Mouse (Mus musculus): ENCODE results near the gene Atp5d. TPM values are rescaled to one million over a fixed set of nuclear protein-coding genes. Genes with fewer than 3 reads are reported as not detected.

Gene Atp5d
- polyA plus RNA-seq, 1 experiment from 2014 or later = 854 TPM

DNA sequence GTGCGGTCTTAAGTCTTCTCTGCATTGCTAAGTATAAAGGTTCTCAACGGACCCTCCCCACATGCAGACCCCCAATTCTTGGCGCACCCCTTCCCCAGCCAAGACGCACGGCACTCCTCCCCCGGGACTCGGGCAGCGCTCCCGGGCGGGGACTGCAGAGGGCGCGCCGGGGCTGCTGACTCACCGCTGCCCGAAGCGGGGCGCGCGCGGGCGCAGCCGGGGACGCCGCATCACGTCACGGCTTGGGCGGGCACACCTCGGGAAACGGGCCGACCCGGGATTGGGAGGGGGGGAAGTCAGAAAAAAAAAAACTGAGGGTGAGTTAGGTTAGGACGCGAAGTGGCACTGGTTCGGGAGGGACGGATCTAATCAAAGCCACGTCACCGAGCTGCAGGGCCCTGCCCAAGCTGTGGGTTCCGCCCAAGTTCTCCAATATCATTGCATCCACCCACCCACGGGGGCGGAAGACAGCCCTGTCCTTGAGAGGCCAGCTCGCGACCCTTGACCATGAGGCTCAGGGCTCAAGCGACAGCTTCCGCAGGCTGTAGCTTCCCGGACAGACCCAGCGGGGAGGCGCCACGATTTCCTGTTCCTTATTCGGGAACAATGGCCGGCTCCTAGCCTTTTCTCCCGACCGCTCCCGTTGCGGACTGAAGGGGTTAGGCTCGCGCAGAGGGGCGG is 10.3 kb downstream of the Atp5d start:
- peak; percentile 54 for ATAC-seq
- Histone ChIP-seq H3K36me3 (ENCODE audit: control insufficient read depth, insufficient read depth, low read length) (peaks cover 23% of the 10 kb centered on the region), H3K9ac (ENCODE audit: low read depth, low read length) (peak overlapping the region; percentile 87), H3K27me3 (replicated peaks; ENCODE audit: control insufficient read depth, insufficient read depth, low read length) (no peaks in the 10 kb centered on the region), H3K4me3 (ENCODE audit: low read length) (peak overlapping the region; percentile 96), H3K4me1 (ENCODE audit: control insufficient read depth, insufficient read depth, low read length) (peaks cover 62% of the 10 kb centered on the region), H3K4me2 (ENCODE audit: low read depth, low read length) (peak overlapping the region; percentile 56), H3K9me3 (ENCODE audit: control insufficient read depth, low read length) (no peaks in the 10 kb centered on the region), H3K27ac (ENCODE audit: low read length) (peak overlapping the region; percentile 100)
- WGBS = under 1% methylated on average over 56 of the region's 57 CpGs

- H3K9me3 ChIP-seq (ENCODE audit: control insufficient read depth, low read length) = no peaks in the 10 kb centered on the region
- ATAC-seq = peak; percentile 72
- peak overlapping the region; percentile 98 for H3K9ac ChIP-seq (ENCODE audit: low read depth, low read length)
- H3K27ac ChIP-seq (ENCODE audit: low read length) = peak overlapping the region; percentile 100
- peak overlapping the region; percentile 83 for H3K4me2 ChIP-seq (ENCODE audit: low read depth, low read length)
- H3K36me3 ChIP-seq (ENCODE audit: control insufficient read depth, insufficient read depth, low read length) = peaks cover 26% of the 10 kb centered on the region
- H3K4me1 ChIP-seq (ENCODE audit: control insufficient read depth, insufficient read depth, low read length) = peaks cover 64% of the 10 kb centered on the region
- H3K4me3 ChIP-seq (ENCODE audit: low read length) = peak overlapping the region; percentile 96
- WGBS = under 1% methylated on average over 88 of the region's 88 CpGs
- no peaks in the 10 kb centered on the region for H3K27me3 ChIP-seq (replicated peaks; ENCODE audit: control insufficient read depth, insufficient read depth, low read length)
These were observed 11.1 kb downstream of the Atp5d start for GRCm38 (mm10) chr10:80149291-80150225.

- Histone ChIP-seq H3K4me3 (ENCODE audit: low read length) (peak overlapping the region; percentile 96), H3K4me2 (ENCODE audit: low read depth, low read length) (peak overlapping the region; percentile 83), H3K9me3 (ENCODE audit: control insufficient read depth, low read length) (no peaks in the 10 kb centered on the region), H3K4me1 (ENCODE audit: control insufficient read depth, insufficient read depth, low read length) (peaks cover 66% of the 10 kb centered on the region), H3K9ac (ENCODE audit: low read depth, low read length) (peak overlapping the region; percentile 98), H3K27me3 (replicated peaks; ENCODE audit: control insufficient read depth, insufficient read depth, low read length) (no peaks in the 10 kb centered on the region), H3K27ac (ENCODE audit: low read length) (peak overlapping the region; percentile 99), H3K36me3 (ENCODE audit: control insufficient read depth, insufficient read depth, low read length) (peaks cover 30% of the 10 kb centered on the region)
- WGBS = under 1% methylated on average over 52 of the region's 71 CpGs
- ATAC-seq = no peak
These were observed 12.1 kb downstream of the Atp5d start for GRCm38 (mm10) chr10:80150226-80151210.

DNA sequence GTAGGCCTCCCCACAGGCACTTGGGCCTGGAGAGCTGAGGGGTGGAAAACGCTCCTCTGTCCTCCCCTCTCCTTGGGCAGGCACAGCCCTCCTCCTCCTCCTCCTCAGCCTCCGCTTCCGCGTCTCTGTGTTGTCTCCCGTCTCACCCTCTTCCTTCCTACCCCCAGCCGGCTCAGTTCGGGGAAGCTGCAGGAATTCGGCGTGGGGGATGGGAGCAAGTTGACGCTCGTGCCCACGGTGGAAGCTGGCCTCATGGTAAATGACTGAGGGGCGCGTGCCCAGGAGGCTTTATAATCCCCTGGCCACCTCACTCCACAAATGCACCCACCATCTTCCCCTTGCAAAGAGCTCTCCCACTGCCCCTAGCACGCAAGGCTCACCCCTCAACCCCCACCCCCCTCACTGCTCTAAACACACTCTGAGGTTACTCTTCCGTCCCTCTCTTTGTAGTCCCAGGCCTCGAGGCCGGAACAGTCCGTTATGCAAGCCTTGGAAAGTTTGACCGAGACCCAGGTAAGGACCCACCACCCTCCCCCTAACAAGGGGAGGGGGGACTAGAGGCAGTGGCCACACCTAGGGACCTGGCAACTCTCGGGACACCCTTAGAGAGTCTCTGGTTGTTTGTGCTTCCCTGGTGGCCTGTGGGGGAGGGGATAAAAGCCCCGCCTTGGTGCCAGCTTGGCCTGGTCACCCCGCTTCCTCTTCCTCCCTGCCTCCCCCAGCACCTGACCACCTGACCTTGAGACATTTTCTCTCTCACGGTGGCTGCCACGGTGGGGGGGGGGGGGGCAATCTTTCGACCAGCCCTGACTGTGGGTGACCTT is 13.0 kb downstream of the Atp5d start:
- Histone ChIP-seq H3K9ac (ENCODE audit: low read depth, low read length) (peak overlapping the region; percentile 98), H3K4me3 (ENCODE audit: low read length) (peak overlapping the region; percentile 96), H3K9me3 (ENCODE audit: control insufficient read depth, low read length) (no peaks in the 10 kb centered on the region), H3K4me1 (ENCODE audit: control insufficient read depth, insufficient read depth, low read length) (peaks cover 63% of the 10 kb centered on the region), H3K27me3 (replicated peaks; ENCODE audit: control insufficient read depth, insufficient read depth, low read length) (no peaks in the 10 kb centered on the region), H3K4me2 (ENCODE audit: low read depth, low read length) (peak overlapping the region; percentile 83), H3K27ac (ENCODE audit: low read length) (peak overlapping the region; percentile 99), H3K36me3 (ENCODE audit: control insufficient read depth, insufficient read depth, low read length) (peaks cover 27% of the 10 kb centered on the region)
- ATAC-seq = no peak
- under 1% methylated on average over 26 of the region's 26 CpGs for WGBS

DNA sequence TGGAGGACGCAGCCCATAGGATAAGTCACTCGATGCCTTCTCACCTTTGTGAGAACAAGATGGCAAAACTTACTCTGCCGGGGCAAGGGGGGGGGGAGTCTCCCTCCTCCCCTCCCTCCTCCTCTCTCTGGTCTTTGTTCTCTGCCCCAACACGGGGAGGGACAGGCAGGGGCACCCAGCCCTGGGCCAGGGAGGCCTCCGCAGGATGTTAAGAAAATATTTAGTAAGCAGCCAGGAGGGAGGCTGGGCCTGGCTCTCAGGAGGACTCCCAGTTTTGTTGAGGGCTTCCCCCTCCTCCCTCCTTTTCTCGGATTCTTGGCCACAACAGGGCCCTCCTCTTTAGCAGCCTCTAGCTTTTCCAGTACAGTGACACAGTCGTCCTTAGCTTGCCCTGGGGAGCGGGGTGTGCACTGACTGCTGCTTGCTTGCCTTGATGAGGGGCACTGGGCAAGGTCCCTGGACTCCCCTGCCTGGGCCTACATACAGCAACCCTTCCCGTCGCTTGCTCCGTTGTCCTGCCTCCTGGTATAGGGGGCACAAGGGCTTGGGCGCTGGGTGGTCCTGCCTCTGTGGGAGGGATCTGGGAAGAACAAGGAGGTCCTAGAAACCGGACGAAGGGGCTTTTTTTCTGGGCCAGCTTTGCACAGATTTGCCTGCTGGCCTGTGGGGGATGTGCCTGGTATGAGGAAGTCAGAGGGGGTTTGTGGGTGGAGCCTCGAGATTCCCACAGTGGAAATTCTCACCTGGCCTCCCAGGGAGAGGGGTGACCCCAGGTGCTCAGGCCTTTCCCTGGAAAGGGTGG is 13.8 kb downstream of the Atp5d start:
- peak overlapping the region; percentile 96 for H3K4me3 ChIP-seq (ENCODE audit: low read length)
- WGBS = 3% methylated on average over 15 of the region's 15 CpGs
- H3K27me3 ChIP-seq (replicated peaks; ENCODE audit: control insufficient read depth, insufficient read depth, low read length) = no peaks in the 10 kb centered on the region
- H3K4me1 ChIP-seq (ENCODE audit: control insufficient read depth, insufficient read depth, low read length) = peaks cover 63% of the 10 kb centered on the region
- H3K4me2 ChIP-seq (ENCODE audit: low read depth, low read length) = peak overlapping the region; percentile 83
- H3K9ac ChIP-seq (ENCODE audit: low read depth, low read length) = peak overlapping the region; percentile 98
- no peaks in the 10 kb centered on the region for H3K9me3 ChIP-seq (ENCODE audit: control insufficient read depth, low read length)
- peaks cover 30% of the 10 kb centered on the region for H3K36me3 ChIP-seq (ENCODE audit: control insufficient read depth, insufficient read depth, low read length)
- H3K27ac ChIP-seq (ENCODE audit: low read length) = peak overlapping the region; percentile 99
- no peak for ATAC-seq

DNA sequence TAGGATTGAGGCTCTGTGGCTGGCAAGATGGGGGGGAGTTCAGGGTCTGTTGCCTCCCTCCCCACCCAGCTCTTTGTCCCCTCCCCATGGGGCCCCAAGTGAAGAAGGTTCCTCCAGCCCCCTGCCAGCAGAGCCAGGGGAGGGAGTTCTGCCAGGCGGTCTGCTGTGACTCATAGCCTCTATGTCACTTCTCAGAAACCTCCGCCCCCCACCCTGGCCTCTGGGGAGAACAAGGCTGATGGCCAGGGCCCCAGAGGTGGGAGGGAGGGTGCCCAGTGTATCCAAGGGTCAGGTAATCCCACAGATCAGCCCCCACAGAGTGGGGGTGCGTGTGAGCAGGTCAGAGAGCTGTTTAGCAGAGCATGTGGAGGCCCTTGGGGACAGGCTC is 14.4 kb downstream of the Atp5d start:
- H3K9ac ChIP-seq (ENCODE audit: low read depth, low read length) = peak overlapping the region; percentile 98
- peak overlapping the region; percentile 96 for H3K4me3 ChIP-seq (ENCODE audit: low read length)
- H3K9me3 ChIP-seq (ENCODE audit: control insufficient read depth, low read length) = no peaks in the 10 kb centered on the region
- H3K4me1 ChIP-seq (ENCODE audit: control insufficient read depth, insufficient read depth, low read length) = peaks cover 61% of the 10 kb centered on the region
- ATAC-seq = no peak
- peak overlapping the region; percentile 83 for H3K4me2 ChIP-seq (ENCODE audit: low read depth, low read length)
- peak overlapping the region; percentile 99 for H3K27ac ChIP-seq (ENCODE audit: low read length)
- H3K36me3 ChIP-seq (ENCODE audit: control insufficient read depth, insufficient read depth, low read length) = peaks cover 32% of the 10 kb centered on the region
- H3K27me3 ChIP-seq (replicated peaks; ENCODE audit: control insufficient read depth, insufficient read depth, low read length) = no peaks in the 10 kb centered on the region
- WGBS = 8% methylated on average over 3 of the region's 3 CpGs

GRCm38 (mm10) chr10:80153713-80154112 is 15.3 kb downstream of the Atp5d start:
- no peak for ATAC-seq
- Histone ChIP-seq H3K4me3 (ENCODE audit: low read length) (peak overlapping the region; percentile 96), H3K9me3 (ENCODE audit: control insufficient read depth, low read length) (no peaks in the 10 kb centered on the region), H3K36me3 (ENCODE audit: control insufficient read depth, insufficient read depth, low read length) (peaks cover 32% of the 10 kb centered on the region), H3K4me2 (ENCODE audit: low read depth, low read length) (peak overlapping the region; percentile 83), H3K27me3 (replicated peaks; ENCODE audit: control insufficient read depth, insufficient read depth, low read length) (no peaks in the 10 kb centered on the region), H3K27ac (ENCODE audit: low read length) (peak overlapping the region; percentile 99), H3K4me1 (ENCODE audit: control insufficient read depth, insufficient read depth, low read length) (peaks cover 69% of the 10 kb centered on the region), H3K9ac (ENCODE audit: low read depth, low read length) (peak overlapping the region; percentile 98)
- WGBS = 78% methylated on average over 19 of the region's 19 CpGs

DNA sequence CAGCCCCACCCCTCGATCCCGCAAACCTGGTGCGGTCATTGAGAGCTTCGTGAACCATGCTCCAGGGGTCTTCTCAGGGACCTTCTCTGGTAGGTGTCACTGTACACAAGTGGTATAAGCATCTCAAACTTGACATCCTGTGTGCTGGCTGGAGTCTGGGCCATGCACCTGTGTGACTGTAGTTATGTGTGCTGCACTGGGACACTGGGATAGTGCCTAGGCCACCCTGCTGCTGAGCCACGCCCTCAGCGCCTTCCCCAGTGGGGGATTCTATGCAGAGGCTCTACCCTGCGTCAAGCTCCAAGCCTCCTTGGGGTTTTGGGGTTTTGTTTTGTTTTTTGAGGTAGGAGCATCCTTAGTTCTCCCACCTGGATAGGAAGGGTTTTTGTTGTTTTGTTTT is 16.0 kb downstream of the Atp5d start:
- no peaks in the 10 kb centered on the region for H3K27me3 ChIP-seq (replicated peaks; ENCODE audit: control insufficient read depth, insufficient read depth, low read length)
- H3K4me3 ChIP-seq (ENCODE audit: low read length) = no peak overlapping the region
- H3K9ac ChIP-seq (ENCODE audit: low read depth, low read length) = peak overlapping the region; percentile 98; the same call in 1 of the 2 replicates
- peak overlapping the region; percentile 99; the same call in 1 of the 2 replicates for H3K27ac ChIP-seq (ENCODE audit: low read length)
- 83% methylated on average over 7 of the region's 7 CpGs for WGBS
- H3K36me3 ChIP-seq (ENCODE audit: control insufficient read depth, insufficient read depth, low read length) = peaks cover 32% of the 10 kb centered on the region
- ATAC-seq = no peak
- no peaks in the 10 kb centered on the region for H3K9me3 ChIP-seq (ENCODE audit: control insufficient read depth, low read length)
- H3K4me2 ChIP-seq (ENCODE audit: low read depth, low read length) = no peak overlapping the region
- H3K4me1 ChIP-seq (ENCODE audit: control insufficient read depth, insufficient read depth, low read length) = peaks cover 75% of the 10 kb centered on the region

Data from intestine, embryonic 16.5 days (tissue).